Mouse (Mus musculus): ENCODE measurements around the gene Tipin. TPM values are rescaled to one million over a fixed set of nuclear protein-coding genes. Genes with fewer than 3 reads are reported as not detected.
"Not testable (repeated sequence)": the region's sequence is repeated elsewhere in the genome, so short reads cannot be mapped to it uniquely, and the experiment has no call there.

Tipin gene
- polyA plus RNA-seq, 1 experiment from 2014 or later: 333 TPM

DNA sequence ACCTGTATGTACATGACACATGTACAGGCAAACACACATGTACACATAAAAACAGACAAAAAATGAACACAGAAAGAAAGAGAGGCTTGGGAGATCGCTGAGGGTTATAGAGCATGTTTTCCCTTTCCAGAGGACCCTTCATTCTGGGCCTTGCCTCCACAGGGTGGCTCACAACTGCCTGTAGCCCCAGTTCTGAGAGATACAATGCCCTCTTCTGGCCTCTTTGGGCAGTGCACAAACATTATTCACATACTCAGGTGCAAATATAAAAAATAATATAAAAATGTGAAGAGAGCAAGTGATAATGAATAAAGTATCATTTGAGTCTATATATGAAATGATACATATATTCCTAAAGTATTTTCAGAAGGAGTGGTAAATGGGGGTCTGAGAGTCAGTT lies 6.5 kb upstream of the Tipin start:
- Histone ChIP-seq H3K4me1 (no peaks in the 10 kb centered on the region), H3K9me3 (no peaks in the 10 kb centered on the region), H3K27me3 (ENCODE audit: poor library complexity, severe bottlenecking) (no peaks in the 10 kb centered on the region), H3K27ac (no peak overlapping the region), H3K4me3 (no peak overlapping the region), H3K36me3 (replicated peaks) (no peaks in the 10 kb centered on the region)
- 72% methylated on average over 1 of the region's 1 CpGs for WGBS
- DNase-seq (ENCODE audit: extremely low spot score, low spot score): no peak

DNA sequence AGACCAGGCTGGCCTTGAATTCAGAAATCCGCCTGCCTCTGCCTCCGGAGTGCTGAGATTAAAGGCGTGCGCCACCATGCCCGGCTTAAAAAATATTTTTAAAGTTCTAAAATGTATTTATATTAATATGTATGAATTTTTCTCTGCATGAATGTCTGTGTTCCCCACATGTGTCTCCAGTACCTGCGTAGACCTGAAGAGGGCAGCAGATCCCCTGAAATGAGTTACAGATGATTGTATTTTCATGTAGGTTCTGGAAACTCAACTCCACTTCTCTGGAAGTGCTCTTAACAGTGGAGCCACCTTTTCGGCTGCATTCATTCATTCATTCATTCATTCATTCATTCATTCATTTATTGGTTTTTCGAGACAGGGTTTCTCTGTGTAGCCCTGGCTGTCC lies 3.7 kb upstream of the Tipin start:
- 69% methylated on average over 8 of the region's 8 CpGs for WGBS

DNA sequence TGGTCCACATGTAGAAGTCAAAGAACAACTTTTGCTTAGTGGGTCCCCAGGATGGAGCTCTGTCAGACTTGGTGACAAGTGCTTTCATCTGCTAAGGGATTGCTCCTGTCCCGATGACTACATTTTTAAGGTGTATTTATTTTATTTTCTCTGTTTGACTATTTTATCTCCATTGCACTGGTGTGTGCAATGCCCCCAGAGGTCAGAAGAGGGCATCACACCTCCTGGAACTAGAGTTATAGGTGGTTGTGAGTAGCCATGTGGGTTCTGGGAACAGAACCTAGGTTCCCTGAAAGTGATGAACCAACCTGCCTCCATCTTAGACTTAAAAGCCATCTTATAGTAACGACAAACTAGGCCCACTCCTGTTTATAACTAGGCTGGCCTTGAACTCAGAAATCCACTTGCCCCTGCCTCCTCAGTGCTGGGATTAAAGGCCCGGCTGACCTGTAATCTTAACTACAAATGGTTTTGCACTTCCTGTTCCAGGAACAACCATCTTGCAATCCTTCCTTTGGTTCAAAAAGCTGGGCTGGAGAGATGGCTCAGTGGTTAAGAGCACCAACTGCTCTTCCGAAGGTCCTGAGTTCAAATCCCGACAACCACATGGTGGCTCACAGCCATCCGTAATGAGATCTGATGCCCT lies 2.6 kb upstream of the Tipin start:
- no peak for DNase-seq (ENCODE audit: extremely low spot score, low spot score)
- 93% methylated on average over 6 of the region's 6 CpGs for WGBS
- Histone ChIP-seq H3K9me3 (no peaks in the 10 kb centered on the region), H3K4me1 (peaks cover 13% of the 10 kb centered on the region), H3K27ac (no peak overlapping the region), H3K36me3 (replicated peaks) (peaks cover 10% of the 10 kb centered on the region; the same call in 1 of the 2 replicates), H3K27me3 (ENCODE audit: poor library complexity, severe bottlenecking) (no peaks in the 10 kb centered on the region), H3K4me3 (no peak overlapping the region)

More for the DNA sequence above, 3.7 kb upstream of the Tipin start:
- Histone ChIP-seq H3K9me3 (no peaks in the 10 kb centered on the region), H3K4me3 (no peak overlapping the region), H3K36me3 (replicated peaks) (no peaks in the 10 kb centered on the region), H3K27me3 (ENCODE audit: poor library complexity, severe bottlenecking) (no peaks in the 10 kb centered on the region), H3K4me1 (peaks cover 9% of the 10 kb centered on the region), H3K27ac (no peak overlapping the region)
- DNase-seq (ENCODE audit: extremely low spot score, low spot score): peak; percentile 42

DNA sequence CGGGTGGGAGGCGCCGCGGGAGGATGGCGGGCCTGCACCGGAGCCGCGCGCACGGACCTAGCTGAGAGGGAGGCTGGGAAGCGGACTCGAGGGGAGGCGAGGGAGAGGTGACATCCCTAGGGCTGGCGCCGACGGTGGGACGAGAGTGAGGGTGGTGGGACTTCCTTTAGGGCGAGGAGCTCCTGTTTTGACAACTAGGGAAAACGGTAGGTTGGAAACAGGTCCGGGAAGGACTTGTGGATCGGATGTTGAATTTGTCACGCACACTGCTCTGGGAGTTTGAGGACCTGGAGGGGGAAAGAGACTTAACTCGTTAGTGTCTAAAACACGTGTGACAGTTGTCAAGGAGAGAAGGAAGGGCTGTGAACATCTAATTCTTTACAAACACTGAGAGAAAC lies 399 bp downstream of the Tipin start:
- peak overlapping the region; percentile 93 for H3K4me3 ChIP-seq
- under 1% methylated on average over 24 of the region's 24 CpGs for WGBS

DNA sequence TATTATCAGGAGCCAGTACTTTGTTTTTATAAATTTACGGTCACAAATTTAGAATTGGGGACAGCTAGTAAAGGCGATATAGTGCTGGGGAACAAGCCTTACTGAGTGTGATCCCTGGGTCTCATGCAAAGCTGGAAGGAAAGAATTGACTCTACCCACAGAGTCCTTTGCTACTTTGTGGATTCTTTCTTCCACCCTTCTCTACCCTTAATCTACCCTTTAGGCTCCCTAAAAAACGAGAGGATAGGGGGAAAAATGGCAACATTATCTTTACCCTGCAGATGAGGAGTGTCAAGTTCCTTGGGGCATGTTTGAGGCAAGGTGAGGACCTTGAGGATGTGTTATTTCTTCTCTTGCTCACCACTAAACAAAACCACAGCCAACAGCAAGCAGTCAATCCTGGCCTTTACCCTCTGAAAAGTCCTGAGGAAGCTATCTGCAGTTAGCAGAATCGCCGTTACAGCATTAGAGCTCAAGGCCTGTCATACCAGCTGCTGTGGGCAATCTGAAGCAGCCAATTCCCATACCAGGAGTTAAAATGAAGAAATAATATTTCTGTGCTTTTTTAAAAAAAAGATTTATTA lies 1.1 kb downstream of the Tipin start:
- peak overlapping the region; percentile 93 for H3K4me3 ChIP-seq
- peaks cover 40% of the 10 kb centered on the region for H3K36me3 ChIP-seq (replicated peaks)
- DNase-seq (ENCODE audit: extremely low spot score, low spot score): no peak
- peaks cover 13% of the 10 kb centered on the region for H3K4me1 ChIP-seq
- peak overlapping the region; percentile 100 for H3K27ac ChIP-seq
- 75% methylated on average over 5 of the region's 5 CpGs for WGBS
- H3K9me3 ChIP-seq: no peaks in the 10 kb centered on the region
- H3K27me3 ChIP-seq (ENCODE audit: poor library complexity, severe bottlenecking): no peaks in the 10 kb centered on the region

More for the DNA sequence above, 399 bp downstream of the Tipin start:
- Histone ChIP-seq H3K9me3 (no peaks in the 10 kb centered on the region), H3K4me1 (peaks cover 13% of the 10 kb centered on the region), H3K36me3 (replicated peaks) (peaks cover 33% of the 10 kb centered on the region), H3K27me3 (ENCODE audit: poor library complexity, severe bottlenecking) (no peaks in the 10 kb centered on the region), H3K27ac (peak overlapping the region; percentile 100)
- DNase-seq (ENCODE audit: extremely low spot score, low spot score): no peak

DNA sequence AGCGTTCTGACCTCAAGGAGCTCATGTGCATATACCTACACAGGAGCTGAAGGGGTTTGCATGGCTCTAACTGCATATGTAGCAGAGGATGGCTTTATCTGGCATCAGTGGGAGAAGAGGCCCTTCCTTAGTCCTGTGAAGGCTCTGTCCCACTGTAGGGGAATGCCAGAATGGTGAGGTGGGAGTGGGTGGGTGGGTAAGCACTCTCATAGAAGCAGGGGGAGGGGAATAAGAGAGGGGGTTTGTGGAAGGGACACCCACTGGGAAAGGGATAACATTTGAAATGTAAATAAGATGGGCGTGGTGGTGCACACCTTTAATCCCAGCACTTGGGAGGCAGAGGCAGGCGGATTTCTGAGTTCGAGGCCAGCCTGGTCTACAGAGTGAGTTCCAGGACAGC lies 21.7 kb downstream of the Tipin start:
- H3K36me3 ChIP-seq (replicated peaks): peaks cover 99% of the 10 kb centered on the region
- H3K9me3 ChIP-seq; H3K27ac ChIP-seq; DNase-seq (ENCODE audit: extremely low spot score, low spot score); H3K4me1 ChIP-seq; H3K4me3 ChIP-seq; H3K27me3 ChIP-seq (ENCODE audit: poor library complexity, severe bottlenecking): not testable (repeated sequence)
- WGBS: 93% methylated on average over 4 of the region's 4 CpGs

DNA sequence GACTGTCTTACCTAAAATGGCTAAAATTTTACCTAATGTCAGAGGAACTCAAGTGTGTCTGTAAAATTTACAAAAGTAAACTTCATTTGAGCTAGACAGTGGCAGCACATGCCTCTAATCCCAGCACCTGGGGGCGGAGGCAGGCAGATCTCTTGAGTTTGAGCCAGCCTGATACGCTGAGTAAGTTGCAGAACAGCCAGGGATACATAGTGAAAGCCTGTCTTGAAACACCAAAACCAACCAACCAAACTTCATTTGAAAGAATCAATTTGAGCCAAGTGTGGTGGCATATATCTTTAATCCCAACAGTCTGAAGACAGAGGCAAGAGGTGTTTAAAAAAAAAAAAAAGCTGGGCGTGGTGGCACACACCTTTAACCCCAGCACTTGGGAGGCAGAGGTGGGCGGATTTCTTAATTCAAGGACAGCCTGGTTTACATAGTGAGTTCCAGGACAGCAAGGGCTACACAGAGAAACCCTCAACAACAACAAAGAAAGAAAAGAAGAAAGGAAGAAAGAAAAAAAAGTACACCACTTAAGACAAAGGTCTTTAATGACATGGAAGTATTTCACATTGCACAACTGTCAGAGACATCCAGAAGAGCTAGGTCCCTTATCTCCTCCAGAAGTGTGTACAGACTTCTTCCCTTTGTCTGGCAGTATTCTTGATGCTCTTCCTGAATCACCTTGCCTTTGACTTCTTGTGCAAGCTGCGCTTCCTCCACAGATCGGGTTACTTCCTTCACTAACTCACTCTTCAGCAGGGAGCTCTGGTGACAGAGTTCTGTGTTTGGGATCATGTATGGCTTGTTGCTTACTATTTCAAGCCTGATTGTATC lies 25.3 kb downstream of the Tipin start:
- H3K9me3 ChIP-seq: no peaks in the 10 kb centered on the region
- no peak overlapping the region for H3K27ac ChIP-seq
- H3K4me3 ChIP-seq: no peak overlapping the region
- H3K36me3 ChIP-seq (replicated peaks): peaks cover 92% of the 10 kb centered on the region
- WGBS: 94% methylated on average over 6 of the region's 6 CpGs
- no peaks in the 10 kb centered on the region for H3K27me3 ChIP-seq (ENCODE audit: poor library complexity, severe bottlenecking)
- DNase-seq (ENCODE audit: extremely low spot score, low spot score): no peak
- H3K4me1 ChIP-seq: no peaks in the 10 kb centered on the region

DNA sequence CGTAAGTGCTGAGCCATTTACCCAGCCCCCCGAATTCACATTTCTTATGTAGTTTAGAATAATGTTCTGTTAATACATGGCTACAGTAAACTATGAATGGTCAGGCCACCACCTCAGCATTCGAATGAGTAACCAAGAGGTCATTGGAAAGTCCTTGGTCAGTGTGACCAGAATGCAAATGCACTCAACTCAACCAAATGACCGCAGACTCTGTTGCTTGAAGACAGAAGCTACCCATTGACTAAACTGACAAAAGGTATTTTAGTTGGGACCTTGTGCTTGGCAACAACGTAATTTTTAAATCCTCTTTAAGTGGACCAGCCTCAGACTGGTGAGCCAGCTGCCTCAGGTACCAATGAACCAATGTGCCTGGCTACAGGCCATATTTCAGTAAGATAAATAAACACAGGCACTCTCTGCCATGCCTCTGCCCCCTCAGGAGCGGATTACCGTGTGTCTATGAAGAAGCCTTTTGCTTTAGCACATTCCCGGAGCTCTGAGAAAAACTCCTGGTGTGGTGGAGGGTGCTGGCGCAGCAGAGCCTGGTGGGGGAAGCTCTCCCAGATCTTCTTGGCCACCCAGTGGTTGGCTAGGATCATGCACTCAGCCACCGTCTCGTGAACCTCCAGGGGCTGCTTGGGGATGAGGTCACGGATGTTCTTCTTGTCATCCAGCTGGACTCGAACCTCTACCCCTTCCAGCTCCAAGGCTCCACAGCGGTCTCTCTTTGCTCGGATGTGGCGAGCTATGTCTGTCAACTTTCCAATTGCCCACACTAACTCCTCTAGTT lies 29.8 kb downstream of the Tipin start:
- no peak overlapping the region for H3K4me3 ChIP-seq
- no peak for DNase-seq (ENCODE audit: extremely low spot score, low spot score)
- H3K4me1 ChIP-seq: no peaks in the 10 kb centered on the region
- H3K36me3 ChIP-seq (replicated peaks): peaks cover 75% of the 10 kb centered on the region
- H3K9me3 ChIP-seq: no peaks in the 10 kb centered on the region
- no peaks in the 10 kb centered on the region for H3K27me3 ChIP-seq (ENCODE audit: poor library complexity, severe bottlenecking)
- 86% methylated on average over 16 of the region's 16 CpGs for WGBS
- no peak overlapping the region for H3K27ac ChIP-seq

DNA sequence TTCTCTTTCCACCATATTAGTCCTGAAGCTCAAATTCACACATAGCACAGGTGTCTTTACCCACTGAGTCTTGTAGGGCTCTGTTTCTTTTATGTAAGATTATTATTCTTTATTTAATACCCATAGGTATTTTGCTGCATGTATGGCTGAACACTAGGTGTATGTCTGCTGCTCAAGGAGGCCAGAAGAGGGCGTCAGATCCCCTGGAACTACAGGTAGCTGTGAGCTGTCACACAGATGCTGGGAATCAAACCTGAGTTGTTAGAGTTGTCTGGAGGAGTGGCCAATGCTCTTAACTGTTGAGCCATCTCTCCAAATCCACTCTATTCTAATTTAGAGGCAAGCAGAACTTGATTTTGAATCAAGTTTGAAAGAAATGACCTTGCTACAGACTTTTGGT lies 30.7 kb downstream of the Tipin start:
- Histone ChIP-seq H3K36me3 (replicated peaks) (peaks cover 74% of the 10 kb centered on the region), H3K27ac (no peak overlapping the region), H3K27me3 (ENCODE audit: poor library complexity, severe bottlenecking) (no peaks in the 10 kb centered on the region), H3K9me3 (no peaks in the 10 kb centered on the region), H3K4me1 (no peaks in the 10 kb centered on the region), H3K4me3 (no peak overlapping the region)
- 15% methylated on average over 1 of the region's 1 CpGs for WGBS
- no peak for DNase-seq (ENCODE audit: extremely low spot score, low spot score)

DNA sequence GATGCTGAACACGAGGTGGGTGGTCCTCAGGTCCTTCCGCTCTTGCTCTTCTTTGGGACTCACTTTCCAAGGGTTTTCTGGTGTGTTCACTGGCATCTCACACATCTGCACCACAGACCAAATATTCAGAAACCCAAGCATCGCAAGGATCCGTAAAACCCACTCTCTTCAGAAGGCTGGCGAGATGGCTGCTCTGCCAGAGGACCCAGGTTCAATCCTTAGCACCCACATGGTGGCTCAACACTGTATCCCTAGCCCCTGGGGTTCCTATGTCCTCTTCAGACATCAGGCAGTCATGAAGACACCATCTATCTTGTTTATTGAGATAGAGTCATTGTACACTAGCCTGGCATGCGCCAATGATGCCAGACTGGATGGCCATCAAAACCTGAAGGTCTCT lies 33.3 kb downstream of the Tipin start:
- Histone ChIP-seq H3K27ac (no peak overlapping the region), H3K9me3 (no peaks in the 10 kb centered on the region), H3K4me1 (no peaks in the 10 kb centered on the region), H3K4me3 (no peak overlapping the region), H3K36me3 (replicated peaks) (peaks cover 78% of the 10 kb centered on the region), H3K27me3 (ENCODE audit: poor library complexity, severe bottlenecking) (no peaks in the 10 kb centered on the region)
- no peak for DNase-seq (ENCODE audit: extremely low spot score, low spot score)
- 95% methylated on average over 6 of the region's 6 CpGs for WGBS

DNA sequence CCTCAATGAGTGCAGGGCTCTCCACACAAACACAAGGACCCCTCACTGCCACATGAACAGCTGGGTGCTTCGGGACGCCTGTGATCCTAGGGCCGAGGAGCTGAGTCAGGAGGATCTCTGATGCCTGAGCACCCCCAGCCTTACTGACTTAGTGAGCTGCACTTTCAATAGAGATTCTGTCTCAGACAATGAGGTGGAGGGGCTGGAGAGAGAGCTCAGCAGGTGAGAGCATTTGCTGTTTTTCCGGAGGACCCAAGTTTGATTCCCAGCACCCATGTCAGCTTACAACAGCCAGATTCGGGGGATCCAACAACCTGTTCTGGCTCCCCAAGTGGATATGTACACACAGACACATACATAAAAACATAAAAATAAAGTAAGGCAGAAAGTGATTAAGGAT lies 35.6 kb downstream of the Tipin start:
- no peaks in the 10 kb centered on the region for H3K9me3 ChIP-seq
- H3K36me3 ChIP-seq (replicated peaks): peaks cover 82% of the 10 kb centered on the region
- no peak overlapping the region for H3K27ac ChIP-seq
- H3K27me3 ChIP-seq (ENCODE audit: poor library complexity, severe bottlenecking): no peaks in the 10 kb centered on the region
- DNase-seq (ENCODE audit: extremely low spot score, low spot score): no peak
- no peaks in the 10 kb centered on the region for H3K4me1 ChIP-seq
- H3K4me3 ChIP-seq: no peak overlapping the region
- WGBS: 97% methylated on average over 5 of the region's 5 CpGs

DNA sequence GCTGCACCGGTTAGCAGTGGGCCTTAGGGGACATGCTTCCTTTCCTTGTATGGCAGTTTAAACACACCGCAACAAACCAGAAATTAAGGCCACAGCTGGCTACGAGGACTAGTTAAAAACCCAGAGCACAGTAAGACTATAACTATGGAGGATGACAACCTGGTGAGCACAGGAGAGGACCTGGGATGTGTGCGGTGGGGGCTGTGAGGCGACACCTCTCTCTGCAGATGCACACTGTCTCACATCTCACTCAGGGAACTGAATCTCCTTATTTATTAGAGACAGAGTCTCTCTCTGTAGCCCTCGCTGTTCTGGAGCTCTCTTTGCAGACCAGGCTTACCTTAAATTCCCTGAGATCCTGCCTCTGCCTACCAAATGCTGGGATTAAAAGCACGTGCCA lies 42.6 kb downstream of the Tipin start:
- 96% methylated on average over 7 of the region's 7 CpGs for WGBS
- no peak overlapping the region for H3K4me3 ChIP-seq
- H3K27me3 ChIP-seq (ENCODE audit: poor library complexity, severe bottlenecking): no peaks in the 10 kb centered on the region
- H3K9me3 ChIP-seq: no peaks in the 10 kb centered on the region
- no peak overlapping the region for H3K27ac ChIP-seq
- no peak for DNase-seq (ENCODE audit: extremely low spot score, low spot score)
- H3K36me3 ChIP-seq (replicated peaks): peaks cover 90% of the 10 kb centered on the region
- H3K4me1 ChIP-seq: no peaks in the 10 kb centered on the region
